Mouse (Mus musculus) E14TG2a.4 (cell line): Measurements from ENCODE around the gene Arhgef26.

ENCODE experiments used
- CTCF ChIP-seq: conservative IDR thresholded peaks from 2 replicates; pipeline ENCODE4 v1.5.1; 2014; ENCODE audit warnings: low read length
- NANOG ChIP-seq: IDR thresholded peaks from 2 replicates; pipeline ENCODE4 v1.6.1; 2014; ENCODE audit warnings: borderline replicate concordance, low read length, mixed read lengths
- POU5F1 ChIP-seq: IDR thresholded peaks from 2 replicates; pipeline ENCODE4 v1.6.1; 2014; ENCODE audit warnings: low read length, borderline replicate concordance

DNA sequence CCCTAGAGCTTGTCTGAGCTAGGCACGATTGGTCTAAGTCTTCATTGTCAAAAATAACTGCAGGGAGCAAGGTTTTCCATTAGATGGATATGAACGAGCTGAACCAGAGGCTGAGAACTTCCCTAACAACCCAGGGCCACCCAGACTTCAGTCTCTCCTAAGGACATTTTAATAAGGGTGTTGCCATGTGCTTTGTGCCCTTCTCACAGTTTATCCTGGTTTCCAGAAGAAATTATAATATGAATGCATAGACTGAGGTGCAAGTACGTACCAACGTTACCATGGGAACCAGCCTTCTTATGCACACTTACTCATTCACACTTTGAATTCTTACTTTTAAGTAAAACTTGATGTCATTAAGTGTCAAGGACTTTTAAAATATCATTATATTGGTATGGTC is 72.3 kb downstream of the Arhgef26 start:
- TF ChIP-seq POU5F1, result no peak
- TF ChIP-seq CTCF, result no peak
- no peak for TF ChIP-seq NANOG
